Mouse (Mus musculus) ovary, adult 10 weeks (tissue): Measurements from ENCODE around the gene Zbtb8b. TPM values are rescaled to one million over a fixed set of nuclear protein-coding genes. Genes with fewer than 3 reads are reported as not detected.

ENCODE experiments used
- polyA plus RNA-seq: library from polyadenylated mRNA; stranded (reverse); fragments of 350-450 nt; fragmentation: Illumina TruSeq; extraction: RNeasy Lipid Tissue Mini Kit (QIAGEN cat#74804); gene quantifications from one replicate; pipeline ENCODE4 v1.2.3, GENCODE M21; 2014

Gene Zbtb8b
- 18.5 TPM for polyA plus RNA-seq

DNA sequence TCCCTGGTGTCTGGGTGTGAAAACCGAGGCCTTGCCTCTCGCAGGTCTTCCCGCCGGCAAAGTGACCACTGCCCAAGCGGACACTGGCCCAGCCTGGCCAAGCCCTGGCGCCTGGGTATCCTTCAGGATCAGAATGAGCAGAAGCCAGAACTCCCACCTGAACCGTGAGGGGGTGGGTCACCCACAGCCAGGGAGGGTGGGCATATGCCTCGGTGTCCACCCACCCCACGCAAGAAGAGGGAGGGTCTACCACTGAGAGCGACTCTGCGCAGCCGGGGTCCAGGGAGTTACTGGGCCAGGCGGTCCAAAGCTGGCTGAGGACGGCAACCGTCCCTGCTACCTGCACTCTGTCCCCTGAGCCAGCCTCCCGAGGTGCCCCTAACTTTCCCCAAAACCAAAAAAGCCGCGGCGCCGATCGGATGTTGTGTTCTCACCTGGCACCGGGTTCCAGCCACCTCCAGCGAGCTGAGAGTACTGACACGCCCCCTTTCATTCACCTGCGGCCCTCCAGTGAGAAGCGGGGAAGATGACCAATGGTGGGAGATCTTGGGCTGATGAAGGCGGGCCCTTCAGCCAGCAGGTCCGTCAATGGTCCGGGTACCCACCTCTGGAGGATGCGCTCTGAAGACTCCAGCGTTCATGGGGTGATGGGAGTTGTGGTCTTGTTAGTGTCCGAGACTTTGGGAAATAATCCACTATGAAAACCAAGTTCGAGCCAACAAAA is at the start of gene Zbtb8b:
Gene Zbtb8b, minus strand, starts transcription at position 514 of the 724 bp plus-strand sequence.

DNA sequence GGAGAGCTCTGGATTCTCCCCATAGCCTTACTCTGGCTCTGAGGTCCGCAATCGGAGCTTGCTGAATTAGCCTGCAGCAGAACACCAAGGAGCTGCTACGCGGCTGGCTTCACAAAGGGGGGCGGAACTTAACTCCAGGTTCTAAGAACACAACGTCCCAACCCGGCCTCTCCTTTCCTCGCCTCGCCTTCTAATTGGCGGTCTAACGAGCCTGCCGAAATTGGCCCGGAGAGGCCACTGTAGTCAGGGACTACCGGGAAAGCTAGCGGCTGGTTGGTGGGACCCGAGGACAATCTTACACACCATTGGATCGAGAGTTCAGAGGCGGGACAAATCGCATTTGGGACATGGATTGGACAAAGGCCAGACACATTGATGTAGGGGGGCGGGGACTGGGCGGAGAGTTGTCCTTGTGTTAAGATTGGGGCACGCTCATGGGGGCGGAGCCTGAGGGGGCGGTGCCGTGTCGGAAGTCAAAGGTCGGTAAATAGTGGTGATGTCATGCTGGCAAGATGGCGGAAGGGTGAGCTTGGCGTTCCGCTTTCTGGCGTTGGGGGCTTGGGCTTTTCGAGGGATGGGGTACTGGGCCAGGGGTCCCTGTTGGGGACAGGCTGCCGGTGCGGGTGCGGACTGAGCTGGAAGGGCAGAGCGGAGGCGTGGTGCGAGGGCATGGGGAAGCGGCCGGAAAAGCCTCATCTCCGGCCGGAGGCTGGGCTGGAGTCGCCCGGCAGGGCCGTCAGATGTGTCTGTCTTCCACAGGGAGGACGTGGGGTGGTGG is 20.7 kb upstream of the Zbtb8b start, which contains the start of gene Bsdc1:
Gene Bsdc1, plus strand, starts transcription at position 399 of the 778 bp plus-strand sequence.

DNA sequence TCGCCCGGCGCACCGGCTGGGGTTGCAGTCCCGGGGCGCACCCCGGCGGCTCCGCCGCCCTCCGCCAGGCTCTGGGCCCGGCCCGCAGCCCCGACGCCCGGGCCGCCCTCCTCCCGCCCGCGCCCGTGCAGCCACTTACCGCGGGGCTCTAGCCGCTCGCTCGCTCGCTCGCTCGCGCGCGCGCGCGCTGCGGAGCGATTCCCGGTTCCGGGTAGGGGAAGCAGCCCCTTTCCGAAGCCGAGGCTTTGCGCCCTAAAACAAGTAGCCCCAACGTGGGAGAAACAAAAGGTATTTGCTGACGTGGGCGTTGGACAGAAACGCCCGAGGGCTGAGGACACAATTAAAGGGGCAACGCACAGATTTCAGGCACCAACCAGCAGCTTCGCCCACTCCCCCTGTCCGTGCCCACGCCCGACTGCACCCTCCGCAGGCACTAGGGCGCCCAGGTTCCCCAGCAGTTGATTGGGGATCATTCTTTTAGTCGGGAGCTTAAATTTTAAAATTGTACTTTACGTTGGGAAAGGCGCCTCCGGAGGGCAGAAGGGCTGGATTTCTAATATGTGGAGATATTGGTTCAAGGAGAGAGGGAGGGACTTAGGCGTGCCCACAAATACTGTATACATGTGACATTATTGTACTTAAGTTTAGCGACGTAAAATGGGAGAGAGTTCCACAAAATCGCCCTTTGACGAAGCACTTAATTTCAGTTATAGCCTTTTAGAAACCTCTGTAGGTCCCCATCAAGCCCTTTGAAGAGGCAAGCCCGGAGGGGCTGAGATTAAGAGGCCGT is 62.9 kb downstream of the Zbtb8b start, which contains the start of gene Zbtb8a:
Gene Zbtb8a, minus strand, starts transcription at position 516 of the 790 bp plus-strand sequence.

Other genes with a start within 250 kb of the Zbtb8b start
- 2.3 TPM for gene C77080, start 179.4 kb downstream of the Zbtb8b start, polyA plus RNA-seq
- 4.0 TPM for gene Sync, start 153.2 kb downstream of the Zbtb8b start, polyA plus RNA-seq
- 398 TPM for gene Rbbp4, start 105.5 kb downstream of the Zbtb8b start, polyA plus RNA-seq
- 116 TPM for gene Zbtb8os, start 105.2 kb downstream of the Zbtb8b start, polyA plus RNA-seq
- 4.2 TPM for gene Zbtb8a, start 62.7 kb downstream of the Zbtb8b start, polyA plus RNA-seq
- gene Bsdc1, start 20.7 kb upstream of the Zbtb8b start, polyA plus RNA-seq, result 8.4 TPM
- not detected for gene Tssk3, start 50.2 kb upstream of the Zbtb8b start, polyA plus RNA-seq
- not detected for gene Fam229a, start 50.3 kb upstream of the Zbtb8b start, polyA plus RNA-seq
- gene Marcksl1, start 72.7 kb upstream of the Zbtb8b start, polyA plus RNA-seq, result 220 TPM
- gene Hdac1, start 101.9 kb upstream of the Zbtb8b start, polyA plus RNA-seq, result 51.0 TPM
- gene Lck, start 132.8 kb upstream of the Zbtb8b start, polyA plus RNA-seq, result 0.66 TPM
- gene Fam167b, start 137.7 kb upstream of the Zbtb8b start, polyA plus RNA-seq, result 0.94 TPM
- 20.0 TPM for gene Eif3i, start 159.8 kb upstream of the Zbtb8b start, polyA plus RNA-seq
- 29.8 TPM for gene Tmem234, start 159.8 kb upstream of the Zbtb8b start, polyA plus RNA-seq
- not detected for gene Dcdc2b, start 173.4 kb upstream of the Zbtb8b start, polyA plus RNA-seq
- gene Iqcc, start 178.2 kb upstream of the Zbtb8b start, polyA plus RNA-seq, result 4.9 TPM
- gene Ccdc28b, start 183.1 kb upstream of the Zbtb8b start, polyA plus RNA-seq, result 4.1 TPM
- gene Txlna, start 200.2 kb upstream of the Zbtb8b start, polyA plus RNA-seq, result 20.1 TPM
- 60.3 TPM for gene Kpna6, start 231.9 kb upstream of the Zbtb8b start, polyA plus RNA-seq